Mouse (Mus musculus): Measurements from ENCODE around the gene Proca1.
A peak's percentile ranks its signal among the peaks of the same experiment; 100 is the strongest.

Proca1 gene

GRCm38 (mm10) chr11:78231518-78231917, 38.3 kb downstream of the Proca1 start:
- DNase-seq (ENCODE audit: low spot score): no peak

DNA sequence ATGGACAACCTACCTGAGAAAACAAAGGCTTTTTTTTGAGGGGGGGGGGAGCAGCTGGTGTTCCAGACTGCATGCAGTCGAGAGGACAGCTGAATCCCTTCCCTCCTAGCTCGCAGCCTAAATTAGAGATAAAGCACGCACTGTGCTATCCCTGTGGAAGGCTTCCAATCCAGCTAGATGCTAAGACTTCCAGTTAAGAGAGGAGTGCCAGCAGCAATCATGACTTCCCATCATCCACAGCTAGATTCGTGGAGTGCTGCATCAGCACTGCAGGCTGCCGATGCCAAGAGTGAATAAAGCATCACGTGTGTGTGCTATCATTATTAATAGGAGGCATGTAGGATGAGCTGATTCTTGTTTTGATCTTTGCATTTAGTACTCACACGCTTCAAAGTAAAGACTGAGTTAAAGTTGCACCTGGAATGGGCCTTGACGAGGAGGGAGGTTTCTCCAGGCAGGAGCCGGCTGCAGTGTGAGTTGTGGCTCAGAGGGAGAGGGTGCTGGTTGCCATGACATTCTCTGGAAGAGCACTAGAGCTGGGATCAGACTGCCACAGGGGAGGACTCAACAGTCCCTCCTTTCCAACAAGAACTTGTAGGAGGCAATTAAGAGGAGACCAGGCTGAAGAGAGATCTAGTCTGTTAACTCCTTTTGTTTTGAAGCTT, 47.1 kb downstream of the Proca1 start:
- peak; percentile 15 for DNase-seq (ENCODE audit: low spot score)

DNA sequence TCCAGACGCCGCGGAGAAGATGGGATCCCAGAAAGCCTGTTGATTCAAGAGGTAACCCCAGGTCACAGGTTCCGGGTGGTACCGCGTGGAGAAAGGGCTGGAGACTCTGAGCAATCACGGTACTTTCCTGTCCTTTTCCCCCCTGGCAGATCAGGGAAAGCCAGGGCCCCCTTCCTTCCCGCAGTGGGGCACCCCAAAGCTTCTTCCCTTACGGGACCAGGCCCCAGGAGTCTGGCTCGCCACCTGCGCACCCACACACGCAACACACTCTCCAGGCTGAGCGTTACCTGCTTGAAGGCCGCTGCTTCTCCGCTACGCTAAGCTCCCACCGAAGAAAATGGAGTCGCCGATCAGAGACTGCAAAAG, 52.1 kb downstream of the Proca1 start:
- DNase-seq (ENCODE audit: low spot score): no peak

DNA sequence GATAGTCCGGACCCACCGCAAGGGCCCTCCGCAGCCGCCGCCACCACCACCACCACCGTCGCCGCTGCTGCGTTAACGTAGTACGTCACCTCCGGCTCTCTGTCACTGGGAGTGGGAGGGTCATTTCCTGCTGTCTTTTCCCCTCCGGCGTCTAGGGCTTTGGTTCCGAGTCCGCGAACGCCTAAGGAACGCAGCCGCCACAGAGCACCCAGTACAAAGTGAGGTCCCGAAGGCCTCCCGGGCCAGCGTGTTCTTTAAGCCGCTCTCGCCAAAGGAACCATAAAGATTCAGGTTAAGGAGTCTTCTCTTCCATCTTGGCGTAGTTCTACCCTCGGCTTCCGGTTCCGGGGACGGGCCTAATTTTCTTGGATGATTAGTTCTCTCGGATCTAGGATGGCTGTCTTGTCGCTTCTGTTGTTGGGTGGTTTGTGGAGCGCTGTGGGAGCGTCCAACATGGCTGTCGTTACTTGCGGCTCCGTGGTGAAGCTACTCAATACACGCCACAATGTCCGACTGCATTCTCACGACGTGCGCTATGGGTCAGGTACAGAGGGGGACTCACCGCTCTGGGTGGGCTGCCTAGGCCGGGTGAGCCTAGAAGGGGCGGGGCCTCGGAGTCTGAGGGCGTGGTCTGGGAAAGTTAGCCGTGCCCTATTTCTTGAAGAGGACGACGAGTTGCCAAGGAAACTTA, 52.6 kb downstream of the Proca1 start, which contains the start of the genes Sdf2 and Supt6:
Sdf2 (plus strand) TSS at position 120 of the 691 bp plus-strand sequence.
Supt6 (minus strand) TSS at position 361 of the 691 bp plus-strand sequence.
- peak; percentile 91 for DNase-seq (ENCODE audit: low spot score)

GRCm38 (mm10) chr11:78246318-78247011, 53.3 kb downstream of the Proca1 start:
- DNase-seq (ENCODE audit: low spot score): no peak

DNA sequence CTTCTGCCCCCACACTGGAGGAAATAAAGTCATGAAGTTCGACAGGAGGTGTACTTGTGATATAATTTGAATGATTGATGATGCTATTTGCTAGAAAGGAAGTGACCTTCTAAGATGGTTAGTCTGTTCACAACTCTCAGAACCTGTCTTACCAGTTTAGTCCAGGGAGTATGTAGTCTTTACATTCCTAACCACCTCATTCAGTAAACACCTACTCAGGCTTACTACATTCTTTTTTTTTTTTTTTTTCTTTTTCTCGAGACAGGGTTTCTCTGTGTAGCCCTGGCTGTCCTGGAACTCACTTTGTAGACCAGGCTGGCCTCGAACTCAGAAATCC, 53.8 kb downstream of the Proca1 start:
- no peak for DNase-seq (ENCODE audit: low spot score)

DNA sequence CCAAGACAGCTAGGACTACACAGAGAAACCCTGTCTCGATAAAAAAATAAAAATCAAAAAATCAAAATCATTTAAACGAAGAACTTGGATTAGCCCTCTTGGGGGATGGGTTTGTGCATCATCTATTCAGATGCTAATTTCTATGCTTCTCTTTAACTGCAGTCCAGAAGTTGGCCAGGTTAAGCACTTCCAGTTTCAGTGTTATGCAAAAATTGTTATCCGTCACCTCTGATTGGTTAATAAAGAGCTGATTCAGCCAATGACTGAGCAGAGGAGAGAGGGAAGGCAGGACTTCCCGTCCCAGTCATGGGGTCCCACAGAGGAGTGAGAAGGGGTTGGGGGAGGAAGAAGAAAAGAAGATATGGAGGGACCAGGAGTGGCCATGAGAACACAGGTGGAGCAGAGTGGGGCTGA, 54.5 kb downstream of the Proca1 start:
- no peak for DNase-seq (ENCODE audit: low spot score)
